Mouse (Mus musculus) small intestine, adult 2 months (tissue): Measurements from ENCODE around the gene Pomt2.

Experiments used
- CTCF ChIP-seq: fragments of 200-500 bp; IDR thresholded peaks from 2 replicates; pipeline ENCODE4 v1.5.1; 2012; ENCODE audit warnings: low read depth, mild to moderate bottlenecking, control low read depth, inconsistent platforms, low read length, moderate library complexity, mixed read lengths; ENCODE audit not compliant: insufficient replicate concordance, insufficient read length; ENCODE audit errors: extremely low read depth
- POLR2A ChIP-seq: fragments of 200-500 bp; IDR thresholded peaks from 2 replicates; pipeline ENCODE4 v1.6.1; 2012; ENCODE audit warnings: low read depth, mild to moderate bottlenecking, control low read depth, inconsistent platforms, low read length, moderate library complexity

GRCm38 (mm10) chr12:87089701-87090100 is 58.1 kb downstream of the Pomt2 start:
- TF ChIP-seq CTCF = no peak
- TF ChIP-seq POLR2A = no peak
